Mouse (Mus musculus) heart, embryonic 16.5 days (tissue): ENCODE results near the gene Dnase1l2. TPM values are rescaled to one million over a fixed set of nuclear protein-coding genes. Genes with fewer than 3 reads are reported as not detected.

Experiments used
- ATAC-seq: fragments of 200-750 bp; cut with Nextera tagmentation; replicated peaks from 2 replicates; pipeline ENCODE4 v1.8.0; 2017; ENCODE audit warnings: moderate number of reproducible peaks; ENCODE audit not compliant: insufficient read depth, low FRiP score; ENCODE audit errors: extremely low read depth
- H3K27ac ChIP-seq: fragments of 300-500 bp; sonication (generic); 2 replicates; pipeline ENCODE4 v1.5.1; 2014; ENCODE audit warnings: mild to moderate bottlenecking, low read length, control low read depth, moderate library complexity
- H3K27me3 ChIP-seq: fragments of 300-500 bp; sonication (generic); 2 replicates; pipeline ENCODE4 v1.6.1; 2014; ENCODE audit warnings: low read length, mixed read lengths; ENCODE audit not compliant: control insufficient read depth, insufficient read depth
- H3K36me3 ChIP-seq: fragments of 300-500 bp; sonication (generic); 2 replicates; pipeline ENCODE4 v1.6.1; 2014; ENCODE audit not compliant: control insufficient read depth, insufficient read depth
- H3K4me1 ChIP-seq: fragments of 300-500 bp; sonication (generic); 2 replicates; pipeline ENCODE4 v1.6.1; 2014; ENCODE audit warnings: low read length, mixed read lengths; ENCODE audit not compliant: control insufficient read depth, insufficient read depth
- H3K4me2 ChIP-seq: fragments of 300-500 bp; sonication (generic); 2 replicates; pipeline ENCODE4 v1.6.1; 2014; ENCODE audit warnings: low read depth, mild to moderate bottlenecking, control low read depth, low read length
- H3K4me3 ChIP-seq: fragments of 300-500 bp; sonication (generic); 2 replicates; pipeline ENCODE4 v1.5.1; 2014; ENCODE audit warnings: mild to moderate bottlenecking, control low read depth, low read length
- H3K9ac ChIP-seq: fragments of 300-500 bp; sonication (generic); 2 replicates; pipeline ENCODE4 v1.6.1; 2014; ENCODE audit warnings: low read length, control low read depth
- H3K9me3 ChIP-seq: fragments of 300-500 bp; sonication (generic); replicated peaks from 2 replicates; pipeline ENCODE4 v1.6.1; 2016; ENCODE audit warnings: low read length; ENCODE audit not compliant: control insufficient read depth
- WGBS: fragments of 180-500 bp; shearing (Covaris S2); extraction: QIAGEN DNeasy Blood & Tissue Kit; methylation state at CpG from one replicate; pipeline ENCODE4 v1.1.7; 2014; 5-methylcytosine and 5-hydroxymethylcytosine counted together
- polyA plus RNA-seq: library from polyadenylated mRNA; unstranded; fragments of >200 nt; fragmentation: Nextera tagmentation; extraction: Ambion mirVana; gene quantifications from 2 replicates; pipeline ENCODE4 v1.2.1, GENCODE M21; 2015

Gene Dnase1l2
- 1.5 and 2.1 TPM in 2 replicates for polyA plus RNA-seq

DNA sequence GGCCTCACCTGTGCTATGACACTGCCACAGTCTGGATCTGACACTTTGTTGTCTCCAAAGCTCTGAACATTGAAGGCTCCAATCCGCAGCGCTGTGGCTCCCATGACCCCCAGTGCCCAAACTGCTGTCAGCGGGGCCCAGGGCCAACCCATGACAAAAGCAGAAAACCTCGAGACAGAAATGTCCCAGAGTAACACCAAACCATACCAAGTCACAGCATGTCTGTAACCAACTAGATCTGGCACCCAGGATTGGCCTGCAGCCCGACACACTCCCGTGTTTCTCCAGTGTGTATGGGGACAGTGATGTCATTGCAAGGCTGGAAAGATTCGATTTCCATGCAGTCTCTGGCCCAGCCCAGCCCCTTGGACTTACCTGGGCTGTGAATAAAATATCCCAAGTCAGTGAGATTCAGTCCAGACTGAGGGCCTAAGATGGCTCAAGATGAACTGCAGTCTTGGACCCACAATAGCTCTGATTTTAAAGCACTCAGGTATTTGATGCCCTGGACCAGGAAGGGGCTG, at the start of gene Dnase1l2:
Dnase1l2 (minus strand) TSS at position 474 of the 524 bp plus-strand sequence.
- no peaks in the 10 kb centered on the region for H3K9me3 ChIP-seq
- ATAC-seq: no peak
- WGBS: 77% methylated on average over 7 of the region's 7 CpGs
- H3K27ac ChIP-seq: no peak within 1 kb of the TSS
- H3K4me3 ChIP-seq: no peak within 1 kb of the TSS
- no peaks in the 10 kb centered on the region for H3K27me3 ChIP-seq
- H3K4me1 ChIP-seq: no peaks in the 10 kb centered on the region
- peaks cover 62% of the 10 kb centered on the region for H3K36me3 ChIP-seq
- H3K4me2 ChIP-seq: no peak within 1 kb of the TSS
- H3K9ac ChIP-seq: no peak within 1 kb of the TSS

DNA sequence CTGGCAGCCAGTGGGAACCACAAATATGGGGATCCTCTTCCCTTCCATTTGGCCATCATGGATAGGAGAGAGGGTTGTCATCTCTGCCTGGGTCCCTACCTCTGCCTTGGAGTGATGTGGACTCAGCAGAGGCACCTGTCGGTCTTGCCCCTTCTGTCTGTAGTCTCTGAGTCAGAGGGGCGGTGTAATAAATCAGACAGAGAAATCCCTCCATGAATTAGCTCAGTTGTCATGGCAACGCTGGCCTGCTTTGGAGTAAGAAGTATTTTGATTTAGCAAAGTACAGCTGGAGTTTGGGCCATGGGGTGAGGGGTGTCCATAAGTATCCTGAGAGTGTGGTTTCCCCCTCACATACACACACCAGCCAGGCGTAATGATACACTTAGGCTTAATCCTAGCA, 47.5 kb upstream of the Dnase1l2 start:
- 93% methylated on average over 4 of the region's 4 CpGs for WGBS
- Histone ChIP-seq H3K36me3 (no peaks in the 10 kb centered on the region), H3K9me3 (no peaks in the 10 kb centered on the region), H3K27me3 (peaks cover 40% of the 10 kb centered on the region), H3K4me3 (no peak overlapping the region), H3K4me2 (no peak overlapping the region), H3K4me1 (peaks cover 6% of the 10 kb centered on the region), H3K9ac (no peak overlapping the region), H3K27ac (no peak overlapping the region)
- no peak for ATAC-seq

DNA sequence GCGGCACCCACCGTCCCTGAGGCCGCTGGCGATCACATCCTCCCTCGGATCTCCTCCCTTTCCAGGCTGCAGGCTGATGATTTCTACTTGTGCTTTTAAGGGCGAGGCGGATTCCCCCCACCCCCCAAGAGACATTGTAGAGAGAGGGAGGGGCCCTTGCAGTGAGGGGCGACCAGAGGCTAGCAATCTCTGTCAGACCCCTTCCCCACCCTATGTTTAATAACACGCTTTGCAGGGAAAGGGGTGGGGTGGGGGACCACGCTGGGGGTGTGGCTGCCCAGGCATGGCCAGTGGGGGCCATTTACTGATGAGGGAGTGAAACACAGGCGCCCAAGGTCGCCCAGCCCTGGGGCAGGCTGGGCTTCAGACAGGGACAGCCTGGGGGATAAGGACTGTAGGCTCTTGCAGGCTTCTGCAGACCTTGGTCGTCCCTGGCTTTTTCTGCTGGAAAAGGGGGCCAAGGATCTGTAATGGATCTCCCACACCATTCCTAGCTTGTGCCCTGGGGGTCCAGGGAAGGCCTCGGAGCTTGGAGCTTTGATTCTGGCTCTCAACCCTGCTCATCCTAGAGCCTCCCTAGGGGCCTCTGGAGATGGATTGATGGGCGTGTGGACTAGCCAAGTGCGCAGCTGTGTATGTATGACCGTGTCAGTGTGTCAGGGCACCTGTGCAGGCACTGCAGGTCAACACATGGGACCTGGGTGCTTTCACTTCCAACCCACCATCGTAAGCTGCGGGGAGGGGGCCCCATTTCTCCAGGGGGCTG, 46.5 kb upstream of the Dnase1l2 start:
- peak overlapping the region; percentile 77 for H3K9ac ChIP-seq
- peaks cover 8% of the 10 kb centered on the region for H3K4me1 ChIP-seq
- 25% methylated on average over 19 of the region's 19 CpGs for WGBS
- no peaks in the 10 kb centered on the region for H3K9me3 ChIP-seq
- H3K4me2 ChIP-seq: peak overlapping the region; percentile 100
- peak overlapping the region; percentile 76 for H3K4me3 ChIP-seq
- H3K27me3 ChIP-seq: peaks cover 40% of the 10 kb centered on the region
- H3K27ac ChIP-seq: no peak overlapping the region
- H3K36me3 ChIP-seq: no peaks in the 10 kb centered on the region
- ATAC-seq: no peak

DNA sequence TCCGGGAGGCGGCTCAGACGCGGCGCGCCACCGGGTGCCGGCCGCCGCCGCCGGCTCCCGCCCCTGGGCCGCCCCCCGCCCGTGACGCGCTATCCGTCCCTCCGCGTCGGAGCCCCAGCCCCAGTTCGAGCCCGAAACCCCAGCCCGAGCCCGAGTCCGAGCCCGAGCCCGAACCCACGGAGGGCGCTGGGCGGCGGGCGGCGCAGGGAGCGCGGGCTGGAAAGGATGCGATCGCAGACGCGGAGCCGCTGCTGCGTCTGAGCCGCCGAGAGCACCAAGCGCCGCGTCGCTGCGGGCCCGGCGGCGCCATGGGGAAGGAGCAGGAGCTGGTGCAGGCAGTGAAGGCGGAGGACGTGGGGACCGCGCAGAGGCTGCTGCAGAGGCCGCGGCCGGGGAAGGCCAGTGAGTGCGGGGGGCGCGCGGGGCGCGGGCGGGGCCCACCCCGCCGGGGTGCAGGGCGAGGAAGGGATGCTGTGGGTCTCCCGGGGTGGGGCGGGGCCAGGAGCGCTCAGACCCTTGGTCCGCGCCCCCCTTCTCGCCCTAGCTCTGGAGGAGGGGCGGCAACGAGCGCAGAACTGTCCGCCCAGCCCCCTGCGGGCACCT, 45.9 kb upstream of the Dnase1l2 start:
- Histone ChIP-seq H3K9ac (peak overlapping the region; percentile 77), H3K4me3 (peak overlapping the region; percentile 76), H3K36me3 (no peaks in the 10 kb centered on the region), H3K9me3 (no peaks in the 10 kb centered on the region), H3K27ac (no peak overlapping the region), H3K4me2 (peak overlapping the region; percentile 100), H3K4me1 (peaks cover 8% of the 10 kb centered on the region), H3K27me3 (peaks cover 40% of the 10 kb centered on the region)
- WGBS: under 1% methylated on average over 68 of the region's 81 CpGs
- peak; percentile 38; the same call in 1 of the 2 replicates for ATAC-seq

DNA sequence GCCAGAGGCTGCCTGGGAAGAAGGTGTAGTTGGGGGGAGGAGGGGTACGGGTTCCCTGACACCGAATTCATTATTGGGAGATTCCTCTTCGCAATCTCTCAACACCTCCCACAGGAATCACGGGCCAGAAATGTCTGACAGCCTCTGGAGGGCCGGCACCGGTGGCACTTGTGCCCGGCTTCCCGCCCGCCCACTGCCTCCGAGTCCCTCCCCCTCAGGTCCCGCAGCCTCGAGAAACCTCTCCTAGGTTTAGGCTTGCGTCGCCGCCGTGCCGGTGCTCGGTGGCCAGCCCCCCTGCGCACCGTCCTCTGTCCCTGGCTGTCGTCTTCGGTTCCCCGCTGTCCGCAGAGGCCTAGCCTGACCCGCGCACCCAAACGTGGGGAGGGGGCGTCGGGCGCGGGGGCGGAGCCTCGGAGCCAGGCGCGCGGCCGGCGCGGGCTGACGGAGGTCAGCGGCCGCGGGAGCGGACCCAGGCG, 45.3 kb upstream of the Dnase1l2 start, which contains the start of gene Caskin1:
Caskin1 (plus strand) TSS at position 416 of the 476 bp plus-strand sequence.
- peak within 1 kb of the TSS; percentile 76 for H3K4me3 ChIP-seq
- H3K27ac ChIP-seq: no peak within 1 kb of the TSS
- under 1% methylated on average over 33 of the region's 45 CpGs for WGBS
- peaks cover 40% of the 10 kb centered on the region for H3K27me3 ChIP-seq
- no peaks in the 10 kb centered on the region for H3K9me3 ChIP-seq
- peak within 1 kb of the TSS; percentile 77 for H3K9ac ChIP-seq
- peaks cover 8% of the 10 kb centered on the region for H3K4me1 ChIP-seq
- peak; percentile 24; the same call in 1 of the 2 replicates for ATAC-seq
- peak within 1 kb of the TSS; percentile 100 for H3K4me2 ChIP-seq
- H3K36me3 ChIP-seq: no peaks in the 10 kb centered on the region

DNA sequence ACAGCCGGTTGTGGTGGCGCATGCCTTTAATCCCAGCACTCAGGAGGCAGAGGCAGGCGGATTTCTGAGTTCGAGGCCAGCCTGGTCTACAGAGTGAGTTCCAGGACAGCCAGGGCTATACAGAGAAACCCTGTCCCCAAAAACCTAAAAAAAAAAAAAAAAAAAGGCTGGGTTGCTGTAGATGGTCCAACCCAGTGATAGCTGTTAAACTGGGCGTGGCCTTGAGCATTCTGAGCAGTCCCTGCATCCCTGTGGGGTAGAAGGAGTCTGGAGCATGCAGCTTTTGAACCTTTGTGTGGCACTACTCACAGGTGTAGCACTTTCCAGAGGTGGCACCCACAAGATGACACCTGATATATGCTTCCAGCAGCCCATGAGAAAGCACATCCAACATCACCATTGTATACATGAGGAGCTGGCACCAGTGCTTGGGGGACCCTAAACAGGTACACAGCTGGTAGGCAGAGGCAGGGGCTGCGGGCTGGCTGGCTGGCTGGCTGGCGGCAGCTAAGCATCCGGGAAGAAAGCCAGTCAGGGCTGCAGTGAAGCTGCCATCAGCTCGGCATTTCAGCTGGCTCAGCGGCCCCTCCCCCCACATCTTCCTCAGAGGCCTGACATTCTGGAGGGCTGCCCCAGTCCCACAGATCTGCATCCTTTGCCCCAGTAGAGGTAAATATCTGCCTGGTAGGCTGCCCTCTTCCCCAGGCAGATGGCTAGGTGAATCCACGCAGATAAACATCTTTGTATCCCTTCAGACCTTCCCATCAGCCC, 42.4 kb upstream of the Dnase1l2 start:
- Histone ChIP-seq H3K4me1 (peaks cover 8% of the 10 kb centered on the region), H3K36me3 (no peaks in the 10 kb centered on the region), H3K4me2 (no peak overlapping the region), H3K4me3 (no peak overlapping the region), H3K27ac (no peak overlapping the region), H3K27me3 (peaks cover 31% of the 10 kb centered on the region), H3K9me3 (no peaks in the 10 kb centered on the region), H3K9ac (no peak overlapping the region)
- ATAC-seq: no peak
- 42% methylated on average over 11 of the region's 11 CpGs for WGBS

DNA sequence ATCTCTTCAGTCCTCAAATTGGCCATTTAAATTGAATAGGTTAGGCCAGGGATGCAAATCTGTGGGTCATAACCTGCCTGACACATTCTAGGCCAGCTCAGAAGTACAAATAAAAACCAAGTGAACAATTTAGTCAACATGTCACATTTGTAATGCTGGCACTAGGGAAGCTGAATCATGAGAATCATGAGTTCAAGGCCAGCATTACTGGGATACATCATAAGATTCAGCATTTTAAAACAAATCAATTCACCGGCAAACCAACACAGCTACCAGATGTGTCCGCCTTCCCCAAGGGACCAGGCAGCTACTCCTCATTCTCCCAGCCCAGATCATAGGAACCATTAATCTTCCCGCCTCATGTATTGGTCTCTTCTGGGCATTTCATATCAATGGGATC, 40.6 kb upstream of the Dnase1l2 start:
- no peaks in the 10 kb centered on the region for H3K9me3 ChIP-seq
- H3K4me2 ChIP-seq: no peak overlapping the region
- no peak overlapping the region for H3K27ac ChIP-seq
- no peak overlapping the region for H3K9ac ChIP-seq
- WGBS: 94% methylated on average over 3 of the region's 3 CpGs
- H3K27me3 ChIP-seq: peaks cover 19% of the 10 kb centered on the region
- peaks cover 8% of the 10 kb centered on the region for H3K4me1 ChIP-seq
- H3K36me3 ChIP-seq: no peaks in the 10 kb centered on the region
- H3K4me3 ChIP-seq: no peak overlapping the region
- ATAC-seq: no peak

DNA sequence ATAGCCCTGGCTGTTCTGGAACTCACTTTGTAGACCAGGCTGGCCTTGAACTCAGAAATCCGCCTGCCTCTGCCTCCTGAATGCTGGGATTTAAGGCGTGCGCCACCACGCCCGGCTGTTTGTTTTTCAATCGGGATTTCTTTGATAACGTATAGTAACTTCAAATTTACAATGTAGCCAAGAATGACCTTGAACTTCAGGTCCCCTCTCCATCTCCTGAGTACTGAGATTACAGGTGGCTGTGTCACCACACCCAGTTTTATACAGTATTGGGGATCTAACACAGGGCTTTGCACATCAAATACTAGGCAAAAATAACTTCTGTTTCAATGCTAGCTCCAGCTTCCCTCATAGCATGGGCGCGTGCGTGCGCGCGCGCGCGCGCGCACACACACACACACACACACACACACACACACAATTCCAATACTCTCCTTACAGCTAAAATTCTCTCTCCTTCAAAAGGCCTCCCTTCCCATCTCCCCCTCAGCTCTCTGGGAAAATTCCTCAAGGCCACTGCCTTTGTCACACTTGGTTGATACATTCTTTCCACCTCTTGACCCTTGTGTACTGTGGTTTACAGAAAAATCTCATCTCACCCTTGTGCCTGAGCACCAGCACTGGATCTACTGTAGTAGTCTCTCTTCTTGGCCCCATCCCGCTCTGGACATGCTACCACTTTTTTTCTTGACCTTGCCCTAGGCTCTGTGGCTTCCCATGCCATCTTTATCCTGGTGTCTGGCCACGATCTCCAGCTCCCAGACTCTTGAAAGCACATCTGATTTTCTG, 38.3 kb upstream of the Dnase1l2 start:
- WGBS: 92% methylated on average over 20 of the region's 20 CpGs
- no peak overlapping the region for H3K4me2 ChIP-seq
- H3K9me3 ChIP-seq: no peaks in the 10 kb centered on the region
- peaks cover 13% of the 10 kb centered on the region for H3K4me1 ChIP-seq
- ATAC-seq: no peak
- peaks cover 9% of the 10 kb centered on the region for H3K36me3 ChIP-seq
- H3K9ac ChIP-seq: no peak overlapping the region
- no peak overlapping the region for H3K4me3 ChIP-seq
- H3K27ac ChIP-seq: no peak overlapping the region
- no peaks in the 10 kb centered on the region for H3K27me3 ChIP-seq
